Mouse (Mus musculus) lung, adult 10 weeks (tissue): ENCODE results near the gene Sost. TPM values are rescaled to one million over a fixed set of nuclear protein-coding genes. Genes with fewer than 3 reads are reported as not detected.

Experiments used
- polyA plus RNA-seq: library from polyadenylated mRNA; stranded (reverse); fragments of 350-450 nt; fragmentation: Illumina TruSeq; extraction: RNeasy Lipid Tissue Mini Kit (QIAGEN cat#74804); gene quantifications from one replicate; pipeline ENCODE4 v1.2.3, GENCODE M21; 2014; ENCODE audit warnings: low read depth, low replicate concordance; ENCODE audit not compliant: insufficient read depth

Sost gene
- polyA plus RNA-seq, result 1.8 TPM

DNA sequence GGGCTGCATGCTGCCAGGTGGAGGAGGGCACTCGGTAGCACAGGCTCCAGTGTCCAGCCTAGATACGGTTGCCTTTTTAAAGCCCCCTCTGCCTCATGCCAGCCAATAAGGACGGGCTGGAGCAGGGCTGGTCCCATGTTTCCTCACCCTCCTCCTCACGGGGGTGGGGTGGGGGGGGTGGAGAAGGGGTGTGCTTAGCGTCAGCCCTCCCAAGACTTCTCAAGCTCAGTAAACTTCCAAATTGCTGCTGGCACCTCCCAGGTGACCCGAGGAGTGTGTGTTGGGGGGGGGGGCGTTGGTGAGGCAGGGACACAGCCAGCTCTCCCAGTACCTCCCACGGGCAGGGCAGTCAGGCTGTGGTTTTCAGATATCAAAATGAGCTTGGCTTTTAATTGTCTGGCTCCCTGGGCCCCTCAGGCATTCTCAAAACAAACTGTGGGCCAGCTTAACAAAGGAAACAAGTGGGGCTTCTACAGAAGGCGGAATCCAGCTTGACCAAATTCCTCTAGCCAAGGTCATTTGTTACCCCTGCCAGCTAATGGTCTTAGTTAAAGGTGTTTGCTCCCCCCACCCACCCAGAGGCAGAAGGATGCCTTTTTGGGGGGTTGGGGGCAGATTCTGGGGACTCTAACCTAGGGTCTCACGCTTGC, at the start of gene Sost:
Sost (minus strand) TSS at position 51 of the 650 bp plus-strand sequence.

DNA sequence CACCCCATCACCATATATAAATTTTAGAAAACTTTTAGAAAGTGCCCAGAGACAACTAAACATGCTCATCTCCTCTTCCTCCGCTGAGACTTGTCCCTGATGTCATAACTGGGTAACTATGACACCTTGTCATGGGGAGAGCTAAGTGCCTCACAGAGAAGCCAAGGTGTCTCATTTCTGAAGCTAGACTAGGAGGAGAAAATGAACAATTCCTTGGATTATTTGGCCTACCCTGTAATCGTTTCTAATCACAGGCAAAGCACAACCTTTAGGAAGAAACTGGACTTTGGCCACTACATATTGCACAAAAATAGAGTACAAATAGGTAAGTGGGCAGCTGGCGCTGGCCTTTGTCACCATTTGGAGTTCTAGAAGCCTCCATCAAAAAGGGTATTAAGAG, 20.1 kb upstream of the Sost start, which contains the start of gene Dusp3:
Dusp3 (minus strand) TSS at position 101 of the 400 bp plus-strand sequence.

DNA sequence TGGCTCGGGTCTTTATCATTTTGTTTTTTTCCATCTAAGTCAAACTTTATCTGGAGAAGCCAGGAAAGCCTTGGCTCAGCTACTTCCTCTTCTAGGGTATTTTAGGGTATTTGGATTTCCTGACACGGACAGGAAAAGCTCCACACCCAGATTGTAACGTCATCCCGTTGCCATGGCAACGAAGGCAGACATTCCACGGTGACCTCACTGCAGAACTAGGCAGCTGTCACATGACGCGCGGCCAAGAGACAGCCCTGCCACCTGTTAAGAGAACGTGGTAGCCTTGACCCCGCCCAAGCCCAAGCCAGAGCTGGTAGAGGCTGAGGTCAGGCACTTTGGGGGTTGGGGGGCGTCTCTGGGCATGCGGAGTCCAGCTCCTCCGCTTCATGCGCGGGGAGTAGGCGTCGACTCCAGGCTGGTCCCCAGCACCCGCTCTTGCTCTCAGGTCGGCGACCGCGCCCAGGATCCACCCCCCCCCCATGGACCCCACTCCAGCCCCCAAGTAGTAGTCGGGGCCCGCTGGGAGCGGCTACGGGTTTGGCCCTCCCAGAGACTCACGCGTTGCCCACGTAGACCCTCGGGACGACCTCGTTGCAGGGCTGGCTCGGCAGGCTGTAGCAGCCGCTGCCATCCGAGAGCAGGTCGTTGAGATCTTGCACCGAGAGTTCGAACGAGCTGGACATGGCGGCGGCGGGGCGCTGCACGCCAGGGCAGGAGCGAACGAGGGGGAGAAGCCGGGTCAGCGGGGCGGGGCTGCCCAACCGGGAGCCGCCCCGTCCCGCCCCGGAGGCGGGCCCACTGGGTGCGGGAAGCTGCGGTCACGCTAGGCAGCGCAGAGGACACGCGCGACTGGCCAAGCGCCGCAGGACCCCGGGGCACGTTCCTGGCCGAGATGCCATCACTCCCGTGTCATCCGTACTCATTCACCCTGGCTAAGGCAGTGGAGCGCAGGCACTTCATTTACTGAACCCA, 17.5 kb upstream of the Sost start, which contains the start of gene Cfap97d1:
Cfap97d1 (plus strand) TSS at position 226 of the 972 bp plus-strand sequence.

Other genes starting within 250 kb of the Sost start
- 9.0 TPM for gene Dhx8, start 234.1 kb downstream of the Sost start, polyA plus RNA-seq
- gene Etv4, start 181.6 kb downstream of the Sost start, polyA plus RNA-seq, result 0.19 TPM
- 11.6 TPM for gene Meox1, start 72.6 kb downstream of the Sost start, polyA plus RNA-seq
- not detected for gene Cfap97d1, start 17.3 kb upstream of the Sost start, polyA plus RNA-seq
- 73.3 TPM for gene Dusp3, start 20.0 kb upstream of the Sost start, polyA plus RNA-seq
- gene Mpp3, start 61.4 kb upstream of the Sost start, polyA plus RNA-seq, result 1.9 TPM
- gene Cd300lg, start 74.5 kb upstream of the Sost start, polyA plus RNA-seq, result 11.4 TPM
- 3.7 TPM for gene Mpp2, start 121.5 kb upstream of the Sost start, polyA plus RNA-seq
- gene Ppy, start 134.3 kb upstream of the Sost start, polyA plus RNA-seq, result 2.6 TPM
- not detected for gene Pyy, start 140.8 kb upstream of the Sost start, polyA plus RNA-seq
- not detected for gene Nags, start 178.5 kb upstream of the Sost start, polyA plus RNA-seq
- 11.7 TPM for gene Tmem101, start 189.4 kb upstream of the Sost start, polyA plus RNA-seq
- 14.7 TPM for gene Lsm12, start 218.3 kb upstream of the Sost start, polyA plus RNA-seq
- 23.3 TPM for gene G6pc3, start 222.6 kb upstream of the Sost start, polyA plus RNA-seq